Mouse (Mus musculus) kidney, embryonic 15.5 days (tissue): ENCODE data around the gene Sh3yl1. TPM values are rescaled to one million over a fixed set of nuclear protein-coding genes. Genes with fewer than 3 reads are reported as not detected.

Experiments
- ATAC-seq: fragments of 200-750 bp; cut with Nextera tagmentation; replicated peaks from 2 replicates; pipeline ENCODE4 v1.8.0; 2017; ENCODE audit warnings: moderate TSS enrichment; ENCODE audit not compliant: low FRiP score
- H3K27ac ChIP-seq: fragments of 300-500 bp; sonication (generic); 2 replicates; pipeline ENCODE4 v1.5.1; 2015; ENCODE audit warnings: mild to moderate bottlenecking, inconsistent platforms
- H3K27me3 ChIP-seq: fragments of 300-500 bp; sonication (generic); 2 replicates; pipeline ENCODE4 v1.6.1; 2015; ENCODE audit warnings: inconsistent platforms
- H3K36me3 ChIP-seq: fragments of 300-500 bp; sonication (generic); 2 replicates; pipeline ENCODE4 v1.6.1; 2015; ENCODE audit warnings: inconsistent platforms
- H3K4me1 ChIP-seq: fragments of 300-500 bp; sonication (generic); 2 replicates; pipeline ENCODE4 v1.6.1; 2015; ENCODE audit warnings: inconsistent platforms
- H3K4me2 ChIP-seq: fragments of 300-500 bp; sonication (generic); 2 replicates; pipeline ENCODE4 v1.6.1; 2015; ENCODE audit warnings: moderate library complexity, mild to moderate bottlenecking, inconsistent platforms
- H3K4me3 ChIP-seq: fragments of 300-500 bp; sonication (generic); replicated peaks from 2 replicates; pipeline ENCODE4 v1.5.1; 2015; ENCODE audit warnings: mild to moderate bottlenecking, inconsistent platforms
- H3K9ac ChIP-seq: fragments of 300-500 bp; sonication (generic); 2 replicates; pipeline ENCODE4 v1.6.1; 2015; ENCODE audit warnings: mild to moderate bottlenecking, inconsistent platforms
- H3K9me3 ChIP-seq: fragments of 300-500 bp; sonication (generic); replicated peaks from 2 replicates; pipeline ENCODE4 v1.6.1; 2016; ENCODE audit warnings: inconsistent platforms
- WGBS: fragments of 180-500 bp; shearing (Covaris S2); methylation state at CpG from one replicate; pipeline ENCODE4 v1.1.7; 2015; ENCODE audit warnings: mixed read lengths; 5-methylcytosine and 5-hydroxymethylcytosine counted together
- polyA plus RNA-seq: library from polyadenylated mRNA; unstranded; fragments of >200 nt; fragmentation: Nextera tagmentation; extraction: Ambion mirVana; gene quantifications from 2 replicates; pipeline ENCODE4 v1.2.1, GENCODE M21; 2015

Gene Sh3yl1
- polyA plus RNA-seq, 1 experiment from 2014 or later, result 25.2 TPM

DNA sequence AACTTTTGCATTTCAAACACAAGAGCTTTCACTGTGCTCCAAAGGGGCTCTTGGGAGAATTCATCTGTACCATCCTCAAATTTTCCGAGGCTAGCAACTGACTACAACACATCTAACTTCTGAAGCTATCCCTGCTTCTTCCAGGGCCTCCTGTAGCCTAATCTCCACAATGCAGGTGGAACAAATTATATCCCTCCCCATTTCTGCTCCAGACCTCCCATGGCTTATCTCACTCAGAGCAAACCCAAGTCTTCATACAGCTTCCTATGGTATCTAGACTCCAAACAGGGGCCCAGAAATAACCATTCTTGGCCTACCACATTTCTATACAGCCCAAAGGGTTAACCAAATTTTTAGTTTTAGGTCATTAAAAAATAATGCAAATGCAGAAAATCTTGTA, 2.8 kb upstream of the Sh3yl1 start:
- Histone ChIP-seq H3K27ac (no peak overlapping the region), H3K36me3 (peaks cover 18% of the 10 kb centered on the region), H3K4me1 (peaks cover 19% of the 10 kb centered on the region), H3K4me3 (no peak overlapping the region), H3K27me3 (no peaks in the 10 kb centered on the region), H3K9me3 (no peaks in the 10 kb centered on the region), H3K4me2 (no peak overlapping the region), H3K9ac (no peak overlapping the region)
- ATAC-seq, result no peak
- WGBS, result 78% methylated on average over 1 of the region's 1 CpGs

DNA sequence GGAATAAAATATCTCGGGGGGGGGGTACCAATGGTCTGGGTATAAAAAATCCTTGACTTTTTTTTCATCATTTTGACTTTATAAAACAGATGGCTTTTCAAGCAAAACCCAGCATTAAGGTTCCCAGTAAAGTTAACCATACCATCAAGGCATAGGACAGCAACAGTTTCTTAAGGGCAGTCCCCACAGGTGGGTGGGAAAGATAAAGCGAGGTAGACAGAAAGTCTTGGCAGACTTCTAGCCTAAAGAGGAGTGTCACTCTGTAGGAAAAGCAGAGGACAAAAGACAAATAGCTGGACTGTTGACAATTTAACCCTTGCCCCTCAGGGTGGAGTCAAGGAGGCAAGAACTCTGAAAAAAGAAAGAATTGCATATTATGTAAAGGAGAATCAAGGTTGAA, 1.6 kb upstream of the Sh3yl1 start:
- no peak overlapping the region for H3K4me3 ChIP-seq
- 94% methylated on average over 2 of the region's 2 CpGs for WGBS
- H3K27ac ChIP-seq, result no peak overlapping the region
- no peaks in the 10 kb centered on the region for H3K9me3 ChIP-seq
- no peaks in the 10 kb centered on the region for H3K27me3 ChIP-seq
- no peak overlapping the region for H3K4me2 ChIP-seq
- no peak for ATAC-seq
- H3K9ac ChIP-seq, result no peak overlapping the region
- H3K36me3 ChIP-seq, result peaks cover 8% of the 10 kb centered on the region
- H3K4me1 ChIP-seq, result peaks cover 19% of the 10 kb centered on the region

DNA sequence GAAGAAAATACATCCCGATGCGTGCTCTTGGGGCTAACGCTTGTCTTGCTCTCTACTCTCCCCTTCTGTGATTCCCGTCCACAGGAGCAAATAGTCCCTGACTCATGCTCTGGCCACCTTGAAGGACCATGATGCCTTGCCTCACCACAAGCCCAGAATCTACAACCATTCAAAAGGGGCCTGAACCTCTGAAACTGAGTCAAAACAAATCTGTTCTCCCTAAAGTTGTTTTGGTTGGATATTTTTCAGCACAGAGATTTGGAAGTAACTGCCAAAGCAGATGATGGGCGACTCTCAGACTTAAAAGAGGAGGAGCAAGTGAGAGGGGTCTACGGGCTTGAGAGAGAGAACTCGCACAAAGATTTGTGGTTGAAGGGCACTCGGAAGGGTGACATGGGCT, 608 bp upstream of the Sh3yl1 start:
- 22% methylated on average over 8 of the region's 8 CpGs for WGBS
- Histone ChIP-seq H3K27ac (peak overlapping the region; percentile 72), H3K4me3 (peak overlapping the region; percentile 77), H3K36me3 (peaks cover 6% of the 10 kb centered on the region; the same call in 1 of the 2 replicates), H3K4me2 (peak overlapping the region; percentile 86), H3K27me3 (no peaks in the 10 kb centered on the region), H3K9me3 (no peaks in the 10 kb centered on the region), H3K4me1 (peaks cover 19% of the 10 kb centered on the region), H3K9ac (peak overlapping the region; percentile 77)
- no peak for ATAC-seq

DNA sequence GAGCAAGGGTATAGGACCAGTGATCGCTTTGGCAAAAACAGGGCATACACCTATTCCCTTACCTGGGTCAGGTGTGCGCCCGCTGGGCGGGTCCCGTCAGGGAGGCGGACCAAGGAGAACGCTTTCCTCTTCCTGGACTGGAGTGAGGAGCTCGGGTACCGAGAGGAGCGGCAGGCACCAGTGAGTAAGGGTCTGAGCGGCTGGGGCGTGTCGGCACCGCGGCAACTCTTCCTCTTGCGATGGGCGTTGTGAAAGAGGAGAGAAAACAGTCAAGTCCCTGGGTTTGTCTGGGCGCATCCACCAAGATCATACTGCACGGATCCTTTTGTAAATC, 547 bp downstream of the Sh3yl1 start:
- Histone ChIP-seq H3K4me1 (peaks cover 19% of the 10 kb centered on the region), H3K36me3 (no peaks in the 10 kb centered on the region), H3K9ac (peak overlapping the region; percentile 77), H3K4me3 (peak overlapping the region; percentile 77), H3K27ac (peak overlapping the region; percentile 88), H3K4me2 (peak overlapping the region; percentile 86), H3K27me3 (no peaks in the 10 kb centered on the region), H3K9me3 (no peaks in the 10 kb centered on the region)
- WGBS, result under 1% methylated on average over 19 of the region's 19 CpGs
- ATAC-seq, result peak; percentile 82

DNA sequence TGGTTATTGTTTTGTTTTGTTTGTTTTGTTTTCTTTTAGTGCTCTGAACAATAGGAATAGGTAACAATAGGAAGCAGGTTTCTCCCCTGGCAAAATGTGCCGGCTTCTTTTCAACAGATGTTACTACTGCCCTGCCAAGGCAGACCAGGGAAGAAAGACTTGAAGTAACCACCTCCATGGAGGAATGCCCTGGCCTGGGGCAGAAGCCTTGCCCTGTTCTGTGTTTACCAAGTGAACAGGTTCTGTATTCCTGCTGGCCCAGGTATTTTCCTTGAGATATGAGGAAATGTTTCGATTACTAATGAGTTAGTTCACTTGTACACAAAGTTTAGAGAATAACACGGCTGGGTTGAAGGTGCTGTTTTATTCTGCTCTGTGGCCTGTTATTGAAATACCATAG, 1.4 kb downstream of the Sh3yl1 start:
- H3K4me1 ChIP-seq, result peaks cover 19% of the 10 kb centered on the region
- H3K9me3 ChIP-seq, result no peaks in the 10 kb centered on the region
- H3K4me3 ChIP-seq, result peak overlapping the region; percentile 77
- H3K27me3 ChIP-seq, result no peaks in the 10 kb centered on the region
- no peaks in the 10 kb centered on the region for H3K36me3 ChIP-seq
- WGBS, result 57% methylated on average over 3 of the region's 3 CpGs
- peak overlapping the region; percentile 88; the same call in 1 of the 2 replicates for H3K27ac ChIP-seq
- 0 out of 2 replicates have a peak overlapping the region, but pooled peaks have one; percentile 14 for H3K9ac ChIP-seq
- H3K4me2 ChIP-seq, result peak overlapping the region; percentile 86
- no peak for ATAC-seq

DNA sequence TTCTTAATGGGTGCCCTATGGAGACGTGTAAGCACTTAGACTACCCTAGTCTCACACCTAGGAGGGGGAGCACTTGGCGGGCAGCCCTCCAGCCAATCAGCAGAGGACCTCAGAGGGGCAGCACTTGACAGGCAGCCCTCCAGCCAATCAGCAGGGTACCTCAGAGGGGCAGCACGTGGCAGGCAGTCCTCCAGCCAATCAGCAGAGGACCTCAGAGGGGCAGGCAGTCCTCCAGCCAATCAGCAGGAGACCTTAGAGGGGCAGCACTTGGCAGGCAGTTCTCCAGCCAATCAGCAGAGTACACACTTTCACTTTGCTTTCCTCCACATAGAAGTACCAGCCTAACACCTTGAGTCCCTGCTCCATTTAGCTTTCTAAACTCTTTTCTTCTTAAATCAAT, 10.9 kb downstream of the Sh3yl1 start:
- no peak for ATAC-seq
- Histone ChIP-seq H3K27ac (no peak overlapping the region), H3K36me3 (peaks cover 2% of the 10 kb centered on the region; the same call in 1 of the 2 replicates), H3K27me3 (no peaks in the 10 kb centered on the region), H3K4me1 (no peaks in the 10 kb centered on the region), H3K9me3 (no peaks in the 10 kb centered on the region), H3K9ac (no peak overlapping the region), H3K4me2 (no peak overlapping the region), H3K4me3 (no peak overlapping the region)
- WGBS, result 81% methylated on average over 3 of the region's 3 CpGs

DNA sequence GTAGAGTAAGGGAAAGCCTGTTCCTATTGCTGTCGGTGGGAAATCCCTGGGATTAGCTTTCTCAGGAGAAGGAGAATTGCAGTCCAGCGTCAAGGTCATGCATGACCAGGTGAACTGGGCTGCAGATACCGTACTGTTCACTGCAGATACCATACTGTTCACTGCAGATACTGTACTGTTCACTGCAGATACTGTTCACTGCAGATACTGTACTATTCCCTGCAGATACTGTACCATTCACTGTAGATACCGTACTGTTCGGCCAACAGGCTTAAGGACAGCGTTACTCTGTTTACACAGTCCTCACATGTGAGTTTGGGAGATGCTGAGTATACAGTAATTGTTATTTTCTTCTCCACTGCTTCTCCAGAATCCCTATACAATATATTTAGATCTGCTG, 16.7 kb downstream of the Sh3yl1 start:
- Histone ChIP-seq H3K36me3 (peaks cover 2% of the 10 kb centered on the region; the same call in 1 of the 2 replicates), H3K4me1 (no peaks in the 10 kb centered on the region), H3K27me3 (no peaks in the 10 kb centered on the region), H3K9ac (no peak overlapping the region), H3K4me2 (no peak overlapping the region), H3K27ac (no peak overlapping the region), H3K4me3 (no peak overlapping the region), H3K9me3 (no peaks in the 10 kb centered on the region)
- WGBS, result 86% methylated on average over 6 of the region's 6 CpGs
- ATAC-seq, result no peak

DNA sequence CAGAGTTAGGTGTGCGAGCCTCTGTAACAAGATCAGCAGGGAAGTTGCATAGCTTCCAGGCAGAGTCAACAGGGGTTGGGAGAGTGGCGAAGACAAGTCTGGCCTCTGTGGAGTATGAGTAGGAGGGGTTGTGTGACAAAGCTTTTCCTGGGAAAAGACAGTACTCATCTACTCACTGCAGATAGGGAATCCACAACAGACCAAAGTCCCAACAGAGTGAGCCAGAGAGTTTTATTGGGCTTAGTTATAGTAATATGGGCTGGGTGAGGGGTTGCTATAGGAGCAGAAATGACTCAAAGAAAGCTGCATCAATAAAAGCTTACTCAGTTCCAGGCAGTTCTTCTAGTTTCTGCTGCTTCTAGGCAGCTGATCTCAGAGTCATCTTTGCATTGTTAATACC, 21.8 kb downstream of the Sh3yl1 start:
- Histone ChIP-seq H3K27me3 (no peaks in the 10 kb centered on the region), H3K4me3 (no peak overlapping the region), H3K9ac (no peak overlapping the region), H3K36me3 (no peaks in the 10 kb centered on the region), H3K27ac (no peak overlapping the region), H3K4me1 (no peaks in the 10 kb centered on the region), H3K4me2 (no peak overlapping the region), H3K9me3 (no peaks in the 10 kb centered on the region)
- ATAC-seq, result no peak
- WGBS, result 82% methylated on average over 2 of the region's 2 CpGs

DNA sequence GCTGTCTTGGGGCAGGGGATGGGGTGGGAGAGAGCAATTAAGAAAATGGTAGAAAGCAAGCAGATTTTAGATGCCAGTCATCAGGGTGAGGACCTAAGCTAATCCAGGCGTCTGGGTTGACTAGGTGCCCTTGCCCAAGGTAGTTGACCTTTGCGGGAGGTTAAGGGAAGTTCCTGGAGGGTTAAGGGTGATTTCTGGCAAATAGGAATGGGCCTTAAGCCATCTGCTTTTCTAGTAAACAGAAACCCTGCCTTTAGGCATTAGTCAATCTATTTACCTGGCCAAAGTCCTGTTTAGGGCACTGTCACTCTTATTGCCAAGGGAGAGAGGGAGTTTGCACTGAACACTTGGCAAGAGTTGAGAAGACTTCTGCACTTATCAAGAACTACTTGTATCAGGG, 25.4 kb downstream of the Sh3yl1 start:
- no peak overlapping the region for H3K27ac ChIP-seq
- H3K4me1 ChIP-seq, result no peaks in the 10 kb centered on the region
- no peak for ATAC-seq
- no peaks in the 10 kb centered on the region for H3K9me3 ChIP-seq
- peaks cover 16% of the 10 kb centered on the region for H3K36me3 ChIP-seq
- WGBS, result 63% methylated on average over 2 of the region's 2 CpGs
- no peak overlapping the region for H3K4me3 ChIP-seq
- no peak overlapping the region for H3K9ac ChIP-seq
- no peak overlapping the region for H3K4me2 ChIP-seq
- H3K27me3 ChIP-seq, result no peaks in the 10 kb centered on the region

DNA sequence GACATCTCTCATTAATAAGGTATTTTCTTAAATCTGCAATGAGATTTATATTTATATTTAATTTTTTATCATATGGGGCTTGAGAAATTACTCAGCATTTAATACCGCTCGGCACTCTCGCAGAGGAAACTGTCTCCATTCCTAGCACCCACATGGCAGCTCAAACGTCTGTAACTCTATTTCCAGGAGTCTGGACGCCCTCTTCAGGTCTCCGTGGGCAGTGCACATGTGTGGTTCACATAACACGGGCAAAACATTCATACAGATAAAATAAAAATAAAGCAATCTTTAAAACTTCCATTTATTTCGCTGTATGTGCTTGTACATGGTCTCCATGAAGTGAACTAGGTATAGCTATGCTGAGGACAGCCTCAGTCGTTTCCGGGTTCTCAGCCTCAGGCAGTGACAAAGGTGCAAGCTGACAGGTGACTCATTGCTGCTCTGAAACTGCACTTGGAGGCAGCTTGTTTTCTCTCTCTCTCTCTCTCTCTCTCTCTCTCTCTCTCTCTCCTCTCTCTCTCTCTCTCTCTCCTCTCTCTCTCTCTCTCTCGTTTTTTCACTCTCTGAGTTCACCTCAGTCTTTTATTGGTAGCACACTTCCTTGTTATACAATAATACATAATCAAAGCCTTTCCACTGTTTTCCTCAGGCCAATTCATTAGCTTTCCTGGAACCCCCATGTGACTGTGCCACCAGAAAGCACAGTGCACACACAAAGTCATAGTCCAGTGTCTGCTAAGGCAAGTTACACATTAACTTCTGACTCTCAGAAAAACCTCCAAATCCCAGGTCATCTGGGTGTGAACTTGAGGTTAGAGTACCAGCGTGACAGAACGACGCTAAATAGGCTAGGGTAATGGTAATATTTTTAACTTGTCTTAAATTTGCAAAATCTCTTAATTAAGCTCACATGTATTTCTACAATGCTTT, 31.9 kb downstream of the Sh3yl1 start:
- Histone ChIP-seq H3K4me3 (no peak overlapping the region), H3K9ac (no peak overlapping the region), H3K27me3 (no peaks in the 10 kb centered on the region), H3K36me3 (peaks cover 32% of the 10 kb centered on the region), H3K9me3 (no peaks in the 10 kb centered on the region), H3K27ac (peak overlapping the region; percentile 76), H3K4me1 (peaks cover 6% of the 10 kb centered on the region), H3K4me2 (no peak overlapping the region)
- peak; percentile 79 for ATAC-seq
- WGBS, result 80% methylated on average over 14 of the region's 14 CpGs

DNA sequence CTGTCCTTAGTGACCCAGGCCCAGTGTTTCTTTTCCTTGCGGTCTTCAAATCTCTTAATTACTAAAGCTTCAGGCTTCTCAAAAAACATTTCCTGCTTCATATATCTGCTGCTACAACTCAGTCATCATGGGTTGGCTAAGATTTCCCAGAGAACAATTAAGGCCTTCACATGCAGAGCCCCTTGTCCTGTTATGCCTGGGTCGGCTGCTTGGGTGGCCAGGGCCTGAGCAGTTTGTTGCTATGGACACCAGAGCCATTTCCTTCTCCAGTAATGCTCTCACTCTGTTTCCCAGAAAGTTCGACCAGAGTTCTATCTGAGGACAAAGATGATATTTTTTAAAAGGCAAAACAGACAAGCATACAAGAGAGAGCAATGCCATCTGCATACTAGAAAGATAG, 32.7 kb downstream of the Sh3yl1 start:
- H3K4me3 ChIP-seq, result no peak overlapping the region
- no peaks in the 10 kb centered on the region for H3K27me3 ChIP-seq
- no peak overlapping the region for H3K9ac ChIP-seq
- H3K4me2 ChIP-seq, result no peak overlapping the region
- WGBS, result 37% methylated on average over 3 of the region's 3 CpGs
- peaks cover 32% of the 10 kb centered on the region for H3K36me3 ChIP-seq
- no peaks in the 10 kb centered on the region for H3K9me3 ChIP-seq
- peak overlapping the region; percentile 76 for H3K27ac ChIP-seq
- peaks cover 6% of the 10 kb centered on the region for H3K4me1 ChIP-seq
- ATAC-seq, result no peak

DNA sequence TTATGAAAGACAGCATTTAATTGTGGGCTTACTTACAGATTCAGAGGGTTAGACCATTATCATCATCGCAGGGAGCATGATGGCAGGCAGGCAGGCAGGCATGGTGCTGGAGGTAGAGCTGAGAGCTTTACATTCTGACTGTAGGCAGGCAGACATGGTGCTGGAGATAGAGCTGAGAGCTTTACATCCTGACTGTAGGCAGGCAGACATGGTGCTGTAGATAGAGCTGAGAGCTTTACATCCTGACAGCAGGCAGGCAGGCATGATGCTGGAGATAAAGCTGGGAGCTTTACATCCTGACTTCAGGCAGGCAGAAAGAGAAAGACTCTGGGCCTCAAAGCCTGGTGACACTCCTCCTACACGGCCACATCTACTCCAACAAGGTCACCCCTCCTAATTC, 59.2 kb downstream of the Sh3yl1 start:
- no peaks in the 10 kb centered on the region for H3K36me3 ChIP-seq
- WGBS, result 73% methylated on average over 2 of the region's 2 CpGs
- H3K27ac ChIP-seq, result no peak overlapping the region
- H3K9me3 ChIP-seq, result no peaks in the 10 kb centered on the region
- no peak overlapping the region for H3K4me2 ChIP-seq
- no peak overlapping the region for H3K4me3 ChIP-seq
- H3K9ac ChIP-seq, result no peak overlapping the region
- no peak for ATAC-seq
- H3K4me1 ChIP-seq, result no peaks in the 10 kb centered on the region
- no peaks in the 10 kb centered on the region for H3K27me3 ChIP-seq
